Mouse (Mus musculus): ENCODE results near the gene Aarsd1. TPM values are rescaled to one million over a fixed set of nuclear protein-coding genes. Genes with fewer than 3 reads are reported as not detected.
"Not testable (repeated sequence)": the region's sequence is repeated elsewhere in the genome, so short reads cannot be mapped to it uniquely, and the experiment has no call there.

Gene Aarsd1
- total RNA-seq (2021): 10 to 100 TPM; 29.1 to 38.1 TPM
- long read RNA-seq, experiment 1, transcript Aarsd1-201 (12 exons, 1,516 nt): major isoform, 23 of 24 reads
- long read RNA-seq, experiment 1, partial matches to known transcripts: 0 of 24 reads
- long read RNA-seq, experiment 1, other reads (novel, unspliced or antisense): 0 of 24 reads
- long read RNA-seq, experiment 2, transcript Aarsd1-201 (12 exons, 1,516 nt): major isoform, 86 of 96 reads
- long read RNA-seq, experiment 2, partial matches to known transcripts: 5 of 96 reads
- long read RNA-seq, experiment 2, other reads (novel, unspliced or antisense): 5 of 96 reads

DNA sequence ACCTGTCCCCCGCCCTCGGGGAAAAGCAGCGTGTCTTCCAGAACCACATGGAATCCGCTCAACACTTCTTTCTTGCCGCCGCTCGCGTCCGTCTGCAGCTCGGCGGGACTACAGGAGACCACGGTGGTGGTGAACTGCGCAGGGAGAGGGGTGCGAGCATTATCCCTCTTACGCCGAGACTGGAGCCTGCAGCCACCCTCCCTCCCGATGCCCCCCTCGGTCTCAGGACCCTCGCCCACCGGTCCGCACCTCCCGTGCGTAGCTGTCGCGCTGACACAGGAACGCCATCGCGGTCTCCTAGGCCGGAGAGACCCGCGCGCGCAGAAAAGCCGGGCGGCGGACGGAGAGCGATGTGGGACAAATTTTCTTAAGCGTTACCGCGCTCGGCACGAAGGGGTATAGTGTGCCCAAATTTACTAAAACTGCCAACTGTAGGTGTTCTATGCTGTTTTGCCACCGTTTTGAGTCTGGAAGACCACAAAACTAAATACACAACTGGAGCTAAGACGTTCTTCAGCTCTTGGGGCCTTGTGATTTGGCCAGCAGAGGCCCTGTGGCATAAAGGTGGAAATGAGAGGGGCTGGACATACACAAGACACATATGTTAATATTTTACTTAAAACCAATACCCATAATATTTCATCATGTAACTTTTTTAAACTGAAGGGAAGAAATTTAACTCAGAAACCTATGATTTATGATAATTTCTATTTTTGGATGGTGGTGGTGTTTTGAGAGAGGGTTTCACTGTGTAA lies at the start of gene Aarsd1:
Aarsd1 (minus strand) TSS at position 515 of the 755 bp plus-strand sequence.
- DNase-seq (ENCODE audit: low spot score in 2 of 2): peak; percentile 95 to 97

DNA sequence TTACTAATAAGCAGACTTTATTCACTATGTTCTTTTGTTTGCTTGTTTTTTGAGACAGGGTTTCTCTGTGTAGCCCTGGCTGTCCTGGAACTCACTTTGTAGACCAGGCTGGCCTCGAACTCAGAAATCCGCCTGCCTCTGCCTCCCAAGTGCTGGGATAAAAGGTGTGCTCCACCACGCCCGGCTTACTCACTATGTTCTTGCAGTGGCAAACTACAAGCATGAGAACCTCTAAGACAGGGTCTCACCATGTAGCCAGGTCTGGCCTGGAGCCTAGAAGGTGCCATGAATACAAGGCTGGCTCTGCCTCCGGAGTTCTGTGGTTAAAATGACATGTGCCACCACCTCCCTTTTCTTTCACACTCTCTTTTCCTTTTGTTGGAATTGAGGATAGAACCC lies 49.1 kb upstream of the Aarsd1 start:
- not testable (repeated sequence) for DNase-seq (ENCODE audit: low spot score in 2 of 2)

DNA sequence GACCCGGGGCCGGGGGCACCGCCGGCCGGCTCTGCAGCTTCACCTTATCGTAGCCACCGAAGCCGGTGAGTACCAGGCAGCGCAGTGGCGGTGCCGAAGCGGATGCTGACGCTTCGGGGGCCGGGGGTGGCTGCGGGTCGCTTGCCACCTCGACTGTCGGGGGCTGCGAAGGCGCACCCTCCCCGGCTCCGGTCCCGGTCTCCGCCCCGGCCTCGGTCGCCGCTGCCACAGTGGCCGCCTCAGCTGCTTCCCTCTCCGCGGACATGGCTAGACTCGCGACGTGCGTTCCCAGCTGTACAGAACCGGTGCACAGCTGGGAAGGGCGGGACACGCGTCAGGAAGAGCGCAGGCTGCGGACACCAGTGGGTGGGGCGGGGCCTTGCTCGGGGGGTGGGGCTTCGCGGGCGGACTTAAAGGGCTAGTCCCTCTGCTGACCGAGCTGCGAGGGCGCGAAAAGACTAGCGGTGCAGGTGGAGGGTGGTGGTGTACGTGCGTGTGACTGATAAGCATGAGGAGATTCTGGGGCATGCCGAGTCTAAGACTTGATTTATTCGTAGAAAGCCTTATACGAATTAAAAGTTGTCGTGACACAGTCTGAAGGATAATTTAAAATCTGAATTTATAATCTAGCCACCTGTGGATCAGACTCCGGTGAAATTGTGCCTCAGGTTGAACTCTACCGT lies 48.6 kb upstream of the Aarsd1 start, which contains the start of gene Vat1:
Vat1 (minus strand) TSS at position 362 of the 683 bp plus-strand sequence.
- peak; percentile 72 to 79 for DNase-seq (ENCODE audit: low spot score in 2 of 2)

DNA sequence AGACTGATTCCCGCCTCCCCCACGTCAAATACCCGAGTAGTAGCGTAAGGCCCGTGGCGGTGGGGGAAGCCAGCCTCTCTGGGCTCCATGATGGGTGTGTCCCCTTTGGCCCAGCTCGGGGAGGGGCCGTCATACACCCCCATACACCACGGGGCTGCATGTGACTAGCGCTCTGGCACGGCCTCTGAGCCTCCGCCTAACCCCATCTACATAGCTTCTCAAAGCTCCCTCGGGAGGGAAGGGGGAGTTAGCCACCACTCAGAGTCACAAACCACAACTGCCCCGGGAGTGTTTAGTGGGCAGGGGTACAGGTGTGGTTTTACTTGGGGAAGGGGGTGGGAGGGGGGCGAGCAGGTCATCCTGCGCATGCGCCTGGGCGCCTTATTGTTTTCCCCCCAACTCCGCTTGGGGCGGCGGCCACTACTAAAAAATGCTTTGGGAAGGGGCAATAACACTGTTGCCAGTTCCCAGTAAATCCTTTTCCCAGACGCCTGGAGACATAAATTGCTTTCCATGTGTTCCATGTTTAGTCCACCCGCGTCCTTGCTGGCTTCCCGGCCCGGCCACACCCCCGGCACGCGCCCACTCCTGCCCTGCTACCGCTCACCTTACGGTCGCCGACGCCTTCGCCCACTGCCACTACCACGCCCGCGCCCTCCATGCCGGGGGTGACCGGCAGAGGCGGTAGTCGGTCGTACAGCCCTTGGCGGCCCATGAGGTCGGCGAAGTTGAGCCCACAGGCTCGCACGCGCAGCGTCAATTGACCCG lies 47.9 kb upstream of the Aarsd1 start:
- DNase-seq (ENCODE audit: low spot score in 2 of 2): peak; percentile 64 to 70

DNA sequence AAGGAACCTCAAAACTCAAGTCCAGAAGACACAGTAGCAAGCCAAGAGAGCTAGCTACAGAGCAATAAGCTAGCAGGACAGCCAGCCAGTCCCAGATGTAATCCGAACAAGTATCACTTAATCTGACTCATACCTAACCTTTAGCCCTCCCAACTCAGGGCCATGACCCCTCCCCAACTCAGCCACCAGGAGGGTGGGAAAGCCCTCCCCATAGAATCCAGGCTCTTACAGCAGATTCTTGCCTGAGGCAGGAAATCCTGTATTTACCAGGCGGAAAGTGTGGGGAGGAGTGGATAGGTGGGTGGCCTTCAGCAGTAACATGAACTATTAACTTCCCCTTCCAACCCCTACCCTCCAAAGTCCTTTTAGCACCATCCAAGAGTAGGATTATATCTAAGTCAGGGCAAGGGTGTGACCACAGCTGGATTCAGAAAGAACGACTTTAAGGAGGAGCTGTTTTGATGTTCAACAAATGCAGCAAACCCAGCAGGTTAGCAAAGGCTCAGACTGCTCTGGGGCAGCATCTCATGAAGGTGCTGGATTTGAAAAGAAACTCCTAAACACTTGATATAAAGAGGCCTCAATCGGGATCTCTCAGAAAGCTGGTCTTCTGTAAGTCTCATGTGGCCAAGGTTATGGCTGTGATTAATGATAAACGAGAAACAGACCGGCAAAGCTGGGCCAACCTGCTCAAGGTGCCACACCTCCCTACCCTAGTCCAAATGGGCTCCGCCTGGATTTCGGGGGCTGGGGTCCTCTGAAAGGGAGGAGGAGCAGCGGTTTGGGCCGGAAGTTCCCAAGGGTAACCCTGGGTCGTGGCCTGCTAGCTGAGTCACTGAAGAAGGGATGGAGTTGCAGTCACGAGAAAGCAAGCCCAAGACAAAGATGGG lies 47.0 kb upstream of the Aarsd1 start, which contains the start of gene Rnd2:
Rnd2 (plus strand) TSS at position 789 of the 890 bp plus-strand sequence.
- DNase-seq (ENCODE audit: low spot score in 2 of 2): peak; percentile 35 to 40

DNA sequence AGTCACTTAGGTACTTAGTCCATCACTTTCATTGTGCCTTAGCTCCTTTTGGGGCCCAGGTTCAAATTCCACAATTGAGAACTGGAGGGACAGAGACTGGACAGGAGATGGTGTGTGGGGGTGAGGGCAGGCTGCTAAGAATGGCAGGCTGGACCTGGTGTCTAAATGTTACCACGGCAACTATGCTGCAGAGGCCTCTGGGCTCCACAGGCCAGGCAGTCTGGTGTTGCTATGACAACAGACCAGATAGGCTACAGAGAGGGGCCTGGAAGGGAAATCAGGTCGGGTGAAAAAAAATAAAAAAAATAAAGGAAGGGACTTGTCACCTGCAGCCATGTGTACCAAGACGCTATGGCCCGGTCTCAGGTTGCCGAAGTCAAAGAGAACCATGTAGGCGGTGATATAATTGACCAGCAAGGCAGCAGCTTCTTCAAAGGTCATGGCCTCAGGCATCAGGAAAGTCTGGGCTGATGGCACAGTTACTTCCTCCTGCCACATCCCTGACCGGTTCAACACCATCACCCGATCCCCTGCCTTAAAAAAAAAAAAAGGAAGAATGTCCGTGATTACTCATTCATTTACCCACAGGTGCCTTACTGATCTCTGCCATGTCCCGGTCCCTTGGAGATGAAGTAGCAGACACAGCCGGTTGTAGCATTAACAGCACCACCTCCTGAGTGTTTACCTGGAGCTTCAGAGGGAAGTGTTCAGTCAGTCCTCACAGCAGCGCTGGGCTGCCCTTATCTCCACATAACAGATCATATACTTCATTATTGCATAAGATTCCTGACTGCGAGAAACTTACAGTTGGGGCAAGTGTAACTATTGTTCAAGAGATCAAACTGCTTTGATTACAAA lies 45.4 kb upstream of the Aarsd1 start:
- DNase-seq (ENCODE audit: low spot score in 2 of 2): no peak

DNA sequence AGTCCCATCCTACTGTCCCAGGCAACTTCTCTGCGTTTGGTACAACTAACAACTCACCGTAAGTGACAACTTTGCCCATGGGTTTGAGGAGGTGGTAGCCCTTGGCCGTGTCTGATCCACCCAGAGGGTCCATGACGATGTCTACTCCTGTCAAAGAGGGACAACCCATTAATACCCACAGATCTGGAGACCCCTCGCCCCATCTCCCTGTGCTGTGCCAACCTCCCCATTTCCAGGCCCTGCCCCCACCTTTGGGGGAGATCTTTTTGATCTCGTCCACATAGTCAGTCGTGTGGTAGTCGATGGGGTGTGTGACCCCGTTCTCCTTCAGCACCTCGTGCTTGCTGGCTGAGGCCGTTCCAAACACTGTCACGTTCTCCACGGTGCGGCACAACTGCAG lies 44.7 kb upstream of the Aarsd1 start:
- DNase-seq (ENCODE audit: low spot score in 2 of 2): no peak

DNA sequence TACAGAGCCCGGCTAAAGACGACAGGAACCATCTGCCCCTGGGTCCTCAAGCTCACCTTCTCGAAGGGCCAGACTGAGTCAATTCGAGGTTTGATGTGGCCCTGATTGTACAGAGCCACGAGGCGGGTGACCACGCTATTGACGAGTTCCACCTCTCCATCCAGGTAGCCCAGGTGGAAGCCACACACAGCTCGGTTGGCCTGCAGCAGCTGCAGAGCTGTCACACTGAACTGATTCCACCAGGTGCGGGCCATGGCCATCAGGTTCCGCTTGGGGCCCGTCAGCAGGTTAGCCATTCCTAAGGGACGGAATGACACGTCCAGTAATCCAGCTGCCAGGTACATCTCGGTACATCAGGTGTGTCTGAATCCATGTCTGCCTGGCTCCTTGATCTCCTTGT lies 42.9 kb upstream of the Aarsd1 start:
- no peak for DNase-seq (ENCODE audit: low spot score in 2 of 2)

DNA sequence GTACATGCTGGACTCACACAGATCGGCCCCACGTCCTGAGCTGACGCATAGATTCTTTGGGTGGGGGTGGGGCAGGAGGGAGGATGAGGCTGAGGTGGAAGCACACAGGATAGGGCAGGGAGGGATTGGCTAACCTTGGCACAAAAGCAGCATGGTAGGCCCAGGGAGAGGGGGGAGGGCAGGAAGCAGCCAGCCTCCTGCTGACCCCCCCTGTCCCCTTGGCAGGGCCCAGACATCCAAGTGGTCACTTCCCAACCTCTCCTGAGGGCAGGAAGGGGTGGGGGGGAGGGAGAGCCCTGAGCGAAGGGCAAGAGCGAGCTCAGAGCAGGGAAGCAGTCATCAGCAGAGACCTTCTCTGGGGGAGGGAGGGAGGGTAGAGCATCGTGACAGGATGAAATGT lies 42.3 kb upstream of the Aarsd1 start:
- no peak for DNase-seq (ENCODE audit: low spot score in 2 of 2)

DNA sequence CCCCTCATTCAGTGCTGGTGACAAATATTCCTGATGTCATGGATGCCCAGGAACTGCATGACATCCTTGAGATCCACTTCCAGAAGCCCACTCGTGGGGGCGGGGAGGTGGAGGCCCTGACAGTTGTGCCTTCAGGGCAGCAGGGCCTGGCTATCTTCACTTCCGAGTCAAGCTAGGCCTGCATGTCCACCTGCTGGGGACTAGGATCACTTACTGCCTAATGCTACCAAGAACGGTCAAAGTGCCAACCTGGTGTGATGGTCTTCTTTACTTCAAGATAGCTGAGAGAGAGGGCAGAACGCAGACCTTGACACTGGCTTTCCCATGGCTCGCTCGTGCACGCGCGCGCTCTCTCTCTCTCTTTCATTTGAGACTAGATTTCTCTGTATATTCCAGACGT lies 40.8 kb upstream of the Aarsd1 start:
- no peak for DNase-seq (ENCODE audit: low spot score in 2 of 2)

DNA sequence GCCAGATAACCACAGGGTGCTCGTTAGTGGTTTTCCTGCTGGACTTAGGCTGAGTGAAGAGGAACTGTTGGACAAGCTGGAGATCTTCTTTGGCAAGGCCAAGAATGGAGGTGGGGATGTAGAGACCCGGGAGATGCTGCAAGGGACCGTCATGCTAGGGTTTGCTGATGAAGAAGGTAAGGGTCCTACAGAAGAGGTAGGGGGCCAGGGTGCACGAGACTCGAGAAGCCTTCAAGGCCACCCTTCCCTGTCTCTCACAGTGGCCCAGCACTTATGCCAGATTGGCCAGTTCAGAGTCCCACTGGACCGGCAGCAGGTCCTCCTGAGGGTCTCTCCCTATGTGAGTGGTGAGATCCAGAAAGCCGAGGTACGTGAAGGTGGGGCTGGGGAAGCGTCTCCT lies 40.2 kb upstream of the Aarsd1 start:
- no peak for DNase-seq (ENCODE audit: low spot score in 2 of 2)

DNA sequence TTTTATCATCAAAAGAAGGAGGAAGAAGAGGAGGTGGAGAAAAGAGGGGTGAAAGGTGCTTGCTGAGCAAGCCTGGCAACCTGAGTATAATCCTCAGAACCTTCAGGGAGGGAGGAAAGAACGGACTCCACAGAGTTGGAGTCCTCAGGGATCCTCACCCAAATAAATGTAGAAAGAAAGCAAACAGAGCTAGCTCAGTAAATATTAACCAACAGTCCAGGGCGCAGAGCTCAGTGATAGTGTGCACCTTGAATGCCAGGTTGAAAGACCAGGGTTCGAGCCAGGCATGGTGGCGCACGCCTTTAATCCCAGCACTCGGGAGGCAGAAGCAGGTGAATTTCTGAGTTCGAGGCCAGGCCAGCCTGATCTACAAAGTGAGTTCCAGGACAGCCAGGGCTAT lies 38.2 kb upstream of the Aarsd1 start:
- DNase-seq (ENCODE audit: low spot score in 2 of 2): no peak

DNA sequence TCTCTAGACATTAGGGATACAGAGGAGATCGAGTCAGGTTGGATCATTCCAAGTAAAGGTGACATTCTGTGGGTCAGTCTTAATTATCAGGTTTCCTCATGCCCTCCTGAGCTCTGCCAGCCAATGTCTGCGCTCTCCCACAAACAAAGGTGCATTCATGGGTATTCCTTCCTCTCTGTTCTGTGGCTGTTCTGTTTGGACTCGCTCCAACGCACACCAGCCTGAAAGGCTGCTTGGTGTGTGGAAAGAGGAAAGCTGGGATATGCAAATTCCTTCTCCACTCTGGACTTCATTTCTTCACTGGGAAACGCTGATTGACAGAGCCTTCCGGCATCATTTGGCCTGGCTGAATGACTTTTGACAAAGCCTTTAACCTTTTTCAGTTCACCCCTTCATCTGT lies 37.3 kb upstream of the Aarsd1 start:
- no peak for DNase-seq (ENCODE audit: low spot score in 2 of 2)

DNA sequence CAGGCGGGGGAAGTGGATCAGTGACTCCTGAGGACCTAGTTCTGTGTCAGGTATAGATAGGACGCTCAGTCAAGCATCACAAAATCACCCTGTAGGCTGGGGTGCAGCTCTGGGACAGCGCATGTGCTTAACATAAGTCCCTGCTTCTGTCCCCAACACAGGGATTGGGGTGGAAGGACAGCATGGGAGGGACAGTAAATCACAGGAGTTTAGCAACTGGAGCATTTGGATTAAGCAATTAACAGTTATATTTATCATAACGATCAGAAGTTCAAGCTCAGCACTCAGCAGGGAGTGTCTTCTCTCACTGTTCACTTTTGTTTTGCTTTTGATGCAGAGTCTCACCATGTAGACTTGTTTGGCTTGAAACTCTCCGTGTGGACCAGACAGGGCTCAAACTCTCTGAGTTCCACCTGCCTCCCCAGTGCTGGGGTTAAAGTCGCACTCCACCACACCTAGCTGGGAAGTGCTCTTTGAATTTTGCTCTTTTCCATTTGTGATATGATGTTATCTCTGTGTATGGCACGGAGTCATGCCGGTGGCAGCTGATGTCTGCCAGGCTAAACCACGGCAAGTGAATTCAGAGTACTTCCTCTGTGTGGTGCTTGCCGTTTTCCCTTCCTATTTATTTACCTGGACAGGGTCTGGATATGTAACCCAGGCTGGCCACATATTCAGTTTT lies 34.8 kb upstream of the Aarsd1 start:
- no peak for DNase-seq (ENCODE audit: low spot score in 2 of 2)

DNA sequence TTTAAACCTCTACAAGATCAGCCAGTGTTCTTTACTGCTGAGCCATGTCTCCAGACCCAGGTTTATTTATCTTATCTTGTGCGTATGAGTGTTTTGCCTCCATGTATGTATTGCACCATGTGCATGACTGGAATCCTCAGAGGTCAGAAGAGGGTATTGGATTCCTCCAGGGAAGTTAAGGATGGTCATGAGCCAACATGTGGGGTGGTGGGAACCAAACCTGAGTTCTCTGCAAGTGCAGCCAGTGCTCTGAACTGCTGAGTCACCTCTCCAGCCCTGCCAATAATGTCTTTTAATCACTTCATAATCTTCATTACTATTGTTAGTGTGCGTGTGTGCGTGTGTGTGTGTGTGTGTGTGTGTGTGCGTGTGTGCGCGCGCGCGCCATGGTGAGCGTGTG lies 34.1 kb upstream of the Aarsd1 start:
- DNase-seq (ENCODE audit: low spot score in 2 of 2): no peak

DNA sequence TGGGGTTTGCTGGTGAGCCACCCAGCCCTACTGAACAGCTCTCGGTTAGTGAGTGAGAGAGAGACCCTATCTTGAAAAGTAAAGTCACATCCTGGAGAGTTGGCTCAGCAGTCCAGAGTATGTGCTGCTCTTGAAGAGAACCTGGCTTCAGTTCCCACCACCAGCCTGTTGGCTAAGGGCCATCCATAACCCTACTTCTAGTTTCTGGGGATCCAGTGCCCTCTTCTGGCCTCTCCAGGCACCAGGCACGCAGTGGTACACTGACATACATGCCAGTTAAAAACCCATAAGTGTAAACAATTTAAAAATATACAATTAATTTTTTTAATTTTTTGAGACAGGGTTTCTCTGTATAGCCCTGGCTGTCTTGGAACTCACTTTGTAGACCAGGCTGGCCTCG lies 33.0 kb upstream of the Aarsd1 start:
- DNase-seq (ENCODE audit: low spot score in 2 of 2): no peak

DNA sequence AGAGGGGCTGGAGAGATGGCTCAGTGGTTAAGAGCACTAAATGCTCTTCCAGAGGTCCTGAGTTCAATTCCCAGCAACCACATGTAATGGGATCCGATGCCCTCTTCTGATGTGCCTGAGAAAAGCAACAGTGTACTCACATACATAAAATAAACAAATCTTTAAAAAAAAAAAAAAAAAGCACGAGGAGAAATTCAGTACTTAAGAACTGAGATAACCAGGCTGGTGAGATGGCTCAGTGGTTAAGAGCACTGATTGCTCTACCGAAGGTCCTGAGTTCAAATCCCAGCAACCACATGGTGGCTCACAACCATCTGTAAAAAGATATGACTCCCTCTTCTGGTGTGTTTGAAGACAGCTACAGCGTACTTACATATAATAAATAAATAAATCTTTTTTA lies 32.2 kb upstream of the Aarsd1 start:
- not testable (repeated sequence) for DNase-seq (ENCODE audit: low spot score in 2 of 2)

DNA sequence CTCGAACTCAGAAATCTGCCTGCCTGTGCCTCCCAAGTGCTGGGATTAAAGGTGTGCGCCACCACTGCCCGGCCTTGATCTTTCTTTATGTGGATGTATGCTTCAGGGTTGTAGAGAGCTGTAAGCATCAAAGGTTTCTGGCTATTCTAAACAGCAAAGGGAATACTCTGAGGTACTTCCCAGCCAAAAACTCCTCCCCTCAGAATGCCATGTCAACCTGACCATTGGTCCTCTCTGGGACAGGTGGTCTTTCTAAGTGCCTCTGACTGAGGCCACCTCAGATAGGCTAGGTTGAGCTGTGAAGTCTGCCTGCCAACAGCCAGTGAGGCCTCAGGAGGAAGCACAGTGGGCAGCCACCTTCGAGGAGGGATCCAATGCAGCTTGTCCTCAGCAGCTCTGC lies 31.5 kb upstream of the Aarsd1 start:
- no peak for DNase-seq (ENCODE audit: low spot score in 2 of 2)
